Mouse (Mus musculus): ENCODE results near the gene Mrpl11. TPM values are rescaled to one million over a fixed set of nuclear protein-coding genes. Genes with fewer than 3 reads are reported as not detected.
"Not testable (repeated sequence)": the region's sequence is repeated elsewhere in the genome, so short reads cannot be mapped to it uniquely, and the experiment has no call there.

The Mrpl11 gene
- total RNA-seq, 1 experiment from 2014 or later, result 11.2 TPM

- no peak for ATAC-seq (ENCODE audit: extremely low read depth, insufficient number of reproducible peaks, low FRiP score, poor library complexity, severe bottlenecking)
Measured at GRCm38 (mm10) chr19:4990256-4990625, 28.3 kb downstream of the Mrpl11 start, which contains the start of gene Npas4. TSS of gene Npas4 (minus strand) at chr19:4990316.

GRCm38 (mm10) chr19:4990716-4991115 lies 28.8 kb downstream of the Mrpl11 start:
- no peak for ATAC-seq (ENCODE audit: extremely low read depth, insufficient number of reproducible peaks, low FRiP score, poor library complexity, severe bottlenecking)

GRCm38 (mm10) chr19:4992371-4992770 lies 30.4 kb downstream of the Mrpl11 start:
- no peak for ATAC-seq (ENCODE audit: extremely low read depth, insufficient number of reproducible peaks, low FRiP score, poor library complexity, severe bottlenecking)

- no peak for ATAC-seq (ENCODE audit: extremely low read depth, insufficient number of reproducible peaks, low FRiP score, poor library complexity, severe bottlenecking)
Measured at GRCm38 (mm10) chr19:4992904-4993303, 31.0 kb downstream of the Mrpl11 start.

GRCm38 (mm10) chr19:4994043-4994442 lies 32.1 kb downstream of the Mrpl11 start:
- ATAC-seq (ENCODE audit: extremely low read depth, insufficient number of reproducible peaks, low FRiP score, poor library complexity, severe bottlenecking), result no peak

GRCm38 (mm10) chr19:4999445-5000140 lies 37.6 kb downstream of the Mrpl11 start:
- no peak for ATAC-seq (ENCODE audit: extremely low read depth, insufficient number of reproducible peaks, low FRiP score, poor library complexity, severe bottlenecking)

- peak; percentile 66 for ATAC-seq (ENCODE audit: extremely low read depth, insufficient number of reproducible peaks, low FRiP score, poor library complexity, severe bottlenecking)
Measured at GRCm38 (mm10) chr19:5001666-5002406, 39.9 kb downstream of the Mrpl11 start.

GRCm38 (mm10) chr19:5003644-5004043 lies 41.7 kb downstream of the Mrpl11 start:
- ATAC-seq (ENCODE audit: extremely low read depth, insufficient number of reproducible peaks, low FRiP score, poor library complexity, severe bottlenecking), result not testable (repeated sequence)

- no peak for ATAC-seq (ENCODE audit: extremely low read depth, insufficient number of reproducible peaks, low FRiP score, poor library complexity, severe bottlenecking)
Measured at GRCm38 (mm10) chr19:5004925-5005324, 43.0 kb downstream of the Mrpl11 start.

- ATAC-seq (ENCODE audit: extremely low read depth, insufficient number of reproducible peaks, low FRiP score, poor library complexity, severe bottlenecking), result no peak
Measured at GRCm38 (mm10) chr19:5013138-5013537, 51.2 kb downstream of the Mrpl11 start.

GRCm38 (mm10) chr19:5014961-5015398 lies 53.0 kb downstream of the Mrpl11 start:
- ATAC-seq (ENCODE audit: extremely low read depth, insufficient number of reproducible peaks, low FRiP score, poor library complexity, severe bottlenecking), result no peak

- no peak for ATAC-seq (ENCODE audit: extremely low read depth, insufficient number of reproducible peaks, low FRiP score, poor library complexity, severe bottlenecking)
Measured at GRCm38 (mm10) chr19:5016221-5016742, 54.3 kb downstream of the Mrpl11 start.

Other genes with a start within 250 kb of the Mrpl11 start
- 20.4 and 32.4 TPM in 2 replicates for gene Rbm4b, start 205.7 kb upstream of the Mrpl11 start, total RNA-seq (2017)
- 84.6 and 93.8 TPM in 2 replicates for gene Rbm4, start 168.2 kb upstream of the Mrpl11 start, total RNA-seq (2017)
- 17.3 and 24.4 TPM in 2 replicates for gene Gm21992, start 150.5 kb upstream of the Mrpl11 start, total RNA-seq (2017)
- gene Rbm14, start 150.5 kb upstream of the Mrpl11 start, total RNA-seq (2017), result 16.6 and 19.0 TPM in 2 replicates
- gene Ccs, start 122.8 kb upstream of the Mrpl11 start, total RNA-seq (2017), result 10.9 and 16.5 TPM in 2 replicates
- gene Ccdc87, start 122.8 kb upstream of the Mrpl11 start, total RNA-seq (2017), result not detected in 2 replicates
- 0.23 and 0.37 TPM in 2 replicates for gene Ctsf, start 107.0 kb upstream of the Mrpl11 start, total RNA-seq (2017)
- gene Actn3, start 84.2 kb upstream of the Mrpl11 start, total RNA-seq (2017), result not detected in 2 replicates
- 8.4 and 9.9 TPM in 2 replicates for gene Zdhhc24, start 83.5 kb upstream of the Mrpl11 start, total RNA-seq (2017)
- gene Bbs1, start 55.5 kb upstream of the Mrpl11 start, total RNA-seq (2017), result 2.2 and 2.5 TPM in 2 replicates
- gene Dpp3, start 33.9 kb upstream of the Mrpl11 start, total RNA-seq (2017), result 37.8 and 42.8 TPM in 2 replicates
- 0.25 and 0.70 TPM in 2 replicates for gene Peli3, start 19.0 kb upstream of the Mrpl11 start, total RNA-seq (2017)
- not detected in 2 replicates for gene Npas4, start 28.2 kb downstream of the Mrpl11 start, total RNA-seq (2017)
- 1.2 TPM in 1 of 2 replicates, not detected in the other for gene Slc29a2, start 61.7 kb downstream of the Mrpl11 start, total RNA-seq (2017)
- 0.49 and 0.81 TPM in 2 replicates for gene B4gat1, start 76.7 kb downstream of the Mrpl11 start, total RNA-seq (2017)
- gene AC124502.3, start 76.7 kb downstream of the Mrpl11 start, total RNA-seq (2017), result 2.3 and 4.3 TPM in 2 replicates
- gene Brms1, start 79.2 kb downstream of the Mrpl11 start, total RNA-seq (2017), result 31.8 and 34.6 TPM in 2 replicates
- gene Rin1, start 88.3 kb downstream of the Mrpl11 start, total RNA-seq (2017), result 0.12 and 0.70 TPM in 2 replicates
- not detected in 2 replicates for gene Cd248, start 105.9 kb downstream of the Mrpl11 start, total RNA-seq (2017)
- gene Tmem151a, start 123.4 kb downstream of the Mrpl11 start, total RNA-seq (2017), result not detected in 2 replicates
- 6.9 and 10.4 TPM in 2 replicates for gene Yif1a, start 126.4 kb downstream of the Mrpl11 start, total RNA-seq (2017)
- not detected in 2 replicates for gene Cnih2, start 136.4 kb downstream of the Mrpl11 start, total RNA-seq (2017)
- gene Rab1b, start 144.9 kb downstream of the Mrpl11 start, total RNA-seq (2017), result 74.5 and 91.6 TPM in 2 replicates
- 16.7 and 18.7 TPM in 2 replicates for gene Klc2, start 156.4 kb downstream of the Mrpl11 start, total RNA-seq (2017)

Measured in neutrophil, adult 5-6 weeks (primary cell).